Mouse (Mus musculus): Measurements from ENCODE around the gene Prdx2. TPM values are rescaled to one million over a fixed set of nuclear protein-coding genes. Genes with fewer than 3 reads are reported as not detected.

The Prdx2 gene
- polyA plus RNA-seq, 1 experiment: 183 TPM

GRCm38 (mm10) chr8:84976763-84977434 lies 7.5 kb downstream of the Prdx2 start:
- H3K4me1 ChIP-seq (replicated peaks; ENCODE audit: control insufficient read depth, insufficient read depth, low read length): peaks cover 27% of the 10 kb centered on the region
- WGBS: 1% methylated on average over 25 of the region's 25 CpGs

DNA sequence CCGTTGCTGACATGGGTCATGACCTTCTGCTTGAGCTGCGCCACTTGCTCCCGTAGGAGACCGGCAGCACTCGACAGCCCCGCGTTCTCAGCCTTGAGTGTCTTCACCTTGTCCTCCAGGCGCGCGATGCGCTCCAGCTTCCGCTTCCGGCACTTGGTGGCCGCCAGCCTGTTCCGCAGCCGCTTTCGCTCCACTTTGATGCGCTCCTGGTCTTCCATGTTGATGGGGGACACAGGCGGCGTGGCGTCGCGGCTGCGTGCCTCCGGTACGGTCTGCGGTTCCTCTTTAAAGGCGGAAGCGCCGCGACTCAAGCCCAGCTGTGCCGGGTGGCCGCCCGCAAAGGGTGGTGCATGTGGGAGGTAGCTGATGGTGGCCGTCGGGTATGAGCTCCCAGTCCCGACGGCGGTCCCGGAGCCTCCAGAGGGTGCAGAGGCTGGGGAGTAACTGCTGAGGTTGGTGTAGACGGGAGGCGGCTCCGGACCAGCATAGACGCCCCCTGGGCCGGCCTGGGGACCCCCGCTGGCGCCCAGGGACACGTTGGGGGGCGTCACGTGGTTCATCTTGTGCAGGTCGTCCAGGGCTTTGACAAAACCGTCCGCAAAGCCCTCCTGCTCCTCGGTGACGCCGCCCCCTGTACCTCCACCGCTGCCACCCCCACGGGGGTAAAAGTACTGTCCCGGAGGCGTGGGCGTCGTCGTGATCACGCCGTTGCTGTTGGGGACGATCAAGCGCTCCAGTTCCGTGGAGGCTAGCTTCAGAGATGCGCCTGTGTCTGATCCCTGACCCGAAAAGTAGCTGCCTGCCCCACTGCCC lies 8.3 kb downstream of the Prdx2 start:
- WGBS: under 1% methylated on average over 70 of the region's 70 CpGs
- Histone ChIP-seq H3K27me3 (ENCODE audit: control insufficient read depth, insufficient read depth, low read length) (no peaks in the 10 kb centered on the region), H3K4me1 (replicated peaks; ENCODE audit: control insufficient read depth, insufficient read depth, low read length) (peaks cover 34% of the 10 kb centered on the region), H3K27ac (ENCODE audit: control insufficient read depth, insufficient read depth, low read length) (peak overlapping the region; percentile 79), H3K36me3 (ENCODE audit: control insufficient read depth, insufficient read depth, low read length) (no peaks in the 10 kb centered on the region), H3K4me3 (ENCODE audit: control insufficient read depth, insufficient read depth, low read length) (peak overlapping the region; percentile 79)
- TF ChIP-seq POLR2A (IDR thresholded peaks at IDR 0.05; ENCODE audit: control insufficient read depth, extremely low read depth, insufficient read depth, low read length, poor library complexity): peak; percentile 70
- no peak for TF ChIP-seq CTCF (IDR thresholded peaks at IDR 0.05; ENCODE audit: borderline replicate concordance, control insufficient read depth, extremely low read depth, insufficient read depth, low read length, poor library complexity)
- peak; percentile 81 for DNase-seq

More at GRCm38 (mm10) chr8:84976763-84977434, 7.5 kb downstream of the Prdx2 start:
- 0 out of 2 replicates have a peak, but pooled peaks have one; percentile 14 for TF ChIP-seq CTCF (IDR thresholded peaks at IDR 0.05; ENCODE audit: borderline replicate concordance, control insufficient read depth, extremely low read depth, insufficient read depth, low read length, poor library complexity)
- TF ChIP-seq POLR2A (IDR thresholded peaks at IDR 0.05; ENCODE audit: control insufficient read depth, extremely low read depth, insufficient read depth, low read length, poor library complexity): no peak
- no peaks in the 10 kb centered on the region for H3K36me3 ChIP-seq (ENCODE audit: control insufficient read depth, insufficient read depth, low read length)
- no peak for DNase-seq
- H3K27ac ChIP-seq (ENCODE audit: control insufficient read depth, insufficient read depth, low read length): peak overlapping the region; percentile 79
- H3K4me3 ChIP-seq (ENCODE audit: control insufficient read depth, insufficient read depth, low read length): peak overlapping the region; percentile 79
- no peaks in the 10 kb centered on the region for H3K27me3 ChIP-seq (ENCODE audit: control insufficient read depth, insufficient read depth, low read length)

DNA sequence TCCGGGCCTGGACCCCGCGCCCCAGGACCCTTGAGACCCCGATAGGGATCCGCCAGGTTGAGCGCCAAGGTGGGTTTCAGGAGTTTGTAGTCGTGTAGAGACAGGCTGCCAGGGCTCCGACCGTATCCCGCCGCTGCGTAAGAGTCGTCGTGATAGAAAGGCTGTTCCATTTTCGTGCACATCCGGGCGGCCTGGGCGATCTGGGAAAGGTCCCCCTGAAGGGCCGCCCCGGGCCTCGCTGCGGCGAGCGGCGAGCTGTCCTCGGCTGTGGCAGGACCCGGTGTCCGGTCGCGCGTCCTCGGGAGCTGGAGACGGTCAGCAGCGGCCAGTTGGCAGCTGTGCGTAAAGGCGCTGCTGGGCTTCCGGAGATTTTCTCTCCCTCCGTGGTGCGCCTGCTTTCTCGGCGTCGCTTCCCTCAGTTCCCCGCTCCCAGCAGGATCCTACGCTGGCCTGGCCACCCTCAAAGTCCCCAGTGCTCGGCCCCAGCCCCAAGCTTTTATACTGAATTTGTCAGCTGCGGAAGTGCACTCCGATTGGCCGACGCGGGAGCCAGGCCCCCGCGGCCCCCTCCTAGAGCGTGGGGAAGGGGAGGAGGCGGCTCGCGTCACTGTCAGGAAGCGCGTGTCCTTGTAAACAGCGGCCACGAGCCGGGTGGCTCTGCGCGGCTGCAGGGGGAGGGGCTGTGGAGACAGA lies 9.0 kb downstream of the Prdx2 start, which contains the start of gene Junb:
Gene Junb, minus strand, starts transcription at position 471 of the 693 bp plus-strand sequence.
- H3K4me3 ChIP-seq (ENCODE audit: control insufficient read depth, insufficient read depth, low read length): peak within 1 kb of the TSS; percentile 79
- H3K27me3 ChIP-seq (ENCODE audit: control insufficient read depth, insufficient read depth, low read length): no peaks in the 10 kb centered on the region
- WGBS: under 1% methylated on average over 63 of the region's 63 CpGs
- peak; percentile 94 for DNase-seq
- H3K36me3 ChIP-seq (ENCODE audit: control insufficient read depth, insufficient read depth, low read length): no peaks in the 10 kb centered on the region
- H3K4me1 ChIP-seq (replicated peaks; ENCODE audit: control insufficient read depth, insufficient read depth, low read length): peaks cover 37% of the 10 kb centered on the region
- 0 out of 2 replicates have a peak, but pooled peaks have one; percentile 41 for TF ChIP-seq CTCF (IDR thresholded peaks at IDR 0.05; ENCODE audit: borderline replicate concordance, control insufficient read depth, extremely low read depth, insufficient read depth, low read length, poor library complexity)
- peak; percentile 100 for TF ChIP-seq POLR2A (IDR thresholded peaks at IDR 0.05; ENCODE audit: control insufficient read depth, extremely low read depth, insufficient read depth, low read length, poor library complexity)
- peak within 1 kb of the TSS; percentile 87 for H3K27ac ChIP-seq (ENCODE audit: control insufficient read depth, insufficient read depth, low read length)

- Histone ChIP-seq H3K4me1 (replicated peaks; ENCODE audit: control insufficient read depth, insufficient read depth, low read length) (peaks cover 44% of the 10 kb centered on the region), H3K27ac (ENCODE audit: control insufficient read depth, insufficient read depth, low read length) (peak overlapping the region; percentile 87), H3K4me3 (ENCODE audit: control insufficient read depth, insufficient read depth, low read length) (peak overlapping the region; percentile 34), H3K36me3 (ENCODE audit: control insufficient read depth, insufficient read depth, low read length) (no peaks in the 10 kb centered on the region), H3K27me3 (ENCODE audit: control insufficient read depth, insufficient read depth, low read length) (no peaks in the 10 kb centered on the region)
- 5% methylated on average over 42 of the region's 42 CpGs for WGBS
- peak; percentile 77 for DNase-seq
- TF ChIP-seq POLR2A (IDR thresholded peaks at IDR 0.05; ENCODE audit: control insufficient read depth, extremely low read depth, insufficient read depth, low read length, poor library complexity) (no peak), CTCF (IDR thresholded peaks at IDR 0.05; ENCODE audit: borderline replicate concordance, control insufficient read depth, extremely low read depth, insufficient read depth, low read length, poor library complexity) (no peak)
Measured at GRCm38 (mm10) chr8:84979599-84980421, 10.4 kb downstream of the Prdx2 start.

GRCm38 (mm10) chr8:84980622-84981358 lies 11.4 kb downstream of the Prdx2 start:
- Histone ChIP-seq H3K36me3 (ENCODE audit: control insufficient read depth, insufficient read depth, low read length) (no peaks in the 10 kb centered on the region), H3K27ac (ENCODE audit: control insufficient read depth, insufficient read depth, low read length) (peak overlapping the region; percentile 10; the same call in 1 of the 2 replicates), H3K4me3 (ENCODE audit: control insufficient read depth, insufficient read depth, low read length) (peak overlapping the region; percentile 34; the same call in 1 of the 2 replicates), H3K27me3 (ENCODE audit: control insufficient read depth, insufficient read depth, low read length) (no peaks in the 10 kb centered on the region), H3K4me1 (replicated peaks; ENCODE audit: control insufficient read depth, insufficient read depth, low read length) (peaks cover 49% of the 10 kb centered on the region)
- TF ChIP-seq CTCF (IDR thresholded peaks at IDR 0.05; ENCODE audit: borderline replicate concordance, control insufficient read depth, extremely low read depth, insufficient read depth, low read length, poor library complexity) (no peak), POLR2A (IDR thresholded peaks at IDR 0.05; ENCODE audit: control insufficient read depth, extremely low read depth, insufficient read depth, low read length, poor library complexity) (no peak)
- 51% methylated on average over 11 of the region's 11 CpGs for WGBS
- DNase-seq: peak; percentile 20

Measured in thymus, adult 2 months (tissue).